Mouse (Mus musculus): ENCODE results near the gene Zfp94. TPM values are rescaled to one million over a fixed set of nuclear protein-coding genes. Genes with fewer than 3 reads are reported as not detected.
A peak's percentile ranks its signal among the peaks of the same experiment; 100 is the strongest.

Zfp94 gene
- polyA plus RNA-seq, 1 experiment from 2014 or later, result 6.1 TPM

- under 1% methylated on average over 18 of the region's 18 CpGs for WGBS (ENCODE audit: insufficient replicate concordance)
- no peaks in the 10 kb centered on the region for H3K27me3 ChIP-seq (ENCODE audit: control insufficient read depth, insufficient read depth, low read length)
- H3K4me1 ChIP-seq (ENCODE audit: control insufficient read depth, insufficient read depth, low read length), result peaks cover 6% of the 10 kb centered on the region; the same call in 1 of the 2 replicates
- H3K4me3 ChIP-seq (ENCODE audit: low read depth, low read length), result peak overlapping the region; percentile 80
- peak overlapping the region; percentile 93 for H3K4me2 ChIP-seq
- no peaks in the 10 kb centered on the region for H3K9me3 ChIP-seq (replicated peaks; ENCODE audit: control insufficient read depth, low read length)
- peak overlapping the region; percentile 63 for H3K9ac ChIP-seq (ENCODE audit: low read depth, low read length)
- peaks cover 16% of the 10 kb centered on the region for H3K36me3 ChIP-seq (ENCODE audit: control insufficient read depth, insufficient read depth, low read length)
- no peak; the same call in 1 of the 2 replicates for ATAC-seq (replicated peaks; ENCODE audit: insufficient number of reproducible peaks, low FRiP score, low TSS enrichment)
- no peak overlapping the region for H3K27ac ChIP-seq (ENCODE audit: low read depth, low read length)
Observed at GRCm38 (mm10) chr7:24299823-24300481, 16.5 kb downstream of the Zfp94 start.

GRCm38 (mm10) chr7:24298973-24299708, 17.3 kb downstream of the Zfp94 start:
- H3K36me3 ChIP-seq (ENCODE audit: control insufficient read depth, insufficient read depth, low read length), result peaks cover 17% of the 10 kb centered on the region
- peaks cover 6% of the 10 kb centered on the region; the same call in 1 of the 2 replicates for H3K4me1 ChIP-seq (ENCODE audit: control insufficient read depth, insufficient read depth, low read length)
- H3K4me3 ChIP-seq (ENCODE audit: low read depth, low read length), result peak overlapping the region; percentile 80

GRCm38 (mm10) chr7:24298635-24298972, 17.9 kb downstream of the Zfp94 start:
- Histone ChIP-seq H3K36me3 (ENCODE audit: control insufficient read depth, insufficient read depth, low read length) (peaks cover 17% of the 10 kb centered on the region), H3K27me3 (ENCODE audit: control insufficient read depth, insufficient read depth, low read length) (no peaks in the 10 kb centered on the region), H3K27ac (ENCODE audit: low read depth, low read length) (peak overlapping the region; percentile 81), H3K9ac (ENCODE audit: low read depth, low read length) (peak overlapping the region; percentile 84), H3K4me2 (peak overlapping the region; percentile 93), H3K4me3 (ENCODE audit: low read depth, low read length) (peak overlapping the region; percentile 80), H3K4me1 (ENCODE audit: control insufficient read depth, insufficient read depth, low read length) (peaks cover 6% of the 10 kb centered on the region; the same call in 1 of the 2 replicates), H3K9me3 (replicated peaks; ENCODE audit: control insufficient read depth, low read length) (no peaks in the 10 kb centered on the region)
- ATAC-seq (replicated peaks; ENCODE audit: insufficient number of reproducible peaks, low FRiP score, low TSS enrichment), result no peak
- 2% methylated on average over 12 of the region's 12 CpGs for WGBS (ENCODE audit: insufficient replicate concordance)

More at GRCm38 (mm10) chr7:24298973-24299708, 17.3 kb downstream of the Zfp94 start:
- Histone ChIP-seq H3K27me3 (ENCODE audit: control insufficient read depth, insufficient read depth, low read length) (no peaks in the 10 kb centered on the region), H3K27ac (ENCODE audit: low read depth, low read length) (peak overlapping the region; percentile 81), H3K9me3 (replicated peaks; ENCODE audit: control insufficient read depth, low read length) (no peaks in the 10 kb centered on the region), H3K4me2 (peak overlapping the region; percentile 93), H3K9ac (ENCODE audit: low read depth, low read length) (peak overlapping the region; percentile 84)
- under 1% methylated on average over 43 of the region's 47 CpGs for whole genome bisulfite sequencing (ENCODE audit: insufficient replicate concordance)
- peak; percentile 86 for ATAC-seq (replicated peaks; ENCODE audit: insufficient number of reproducible peaks, low FRiP score, low TSS enrichment)

- H3K4me3 ChIP-seq (ENCODE audit: low read depth, low read length), result no peak overlapping the region; the same call in 1 of the 2 replicates
- H3K4me1 ChIP-seq (ENCODE audit: control insufficient read depth, insufficient read depth, low read length), result peaks cover 6% of the 10 kb centered on the region; the same call in 1 of the 2 replicates
- ATAC-seq (replicated peaks; ENCODE audit: insufficient number of reproducible peaks, low FRiP score, low TSS enrichment), result no peak
- WGBS (ENCODE audit: insufficient replicate concordance), result 87% methylated on average over 15 of the region's 15 CpGs
- H3K27me3 ChIP-seq (ENCODE audit: control insufficient read depth, insufficient read depth, low read length), result no peaks in the 10 kb centered on the region
- peak overlapping the region; percentile 93; the same call in 1 of the 2 replicates for H3K4me2 ChIP-seq
- no peak overlapping the region for H3K9ac ChIP-seq (ENCODE audit: low read depth, low read length)
- H3K27ac ChIP-seq (ENCODE audit: low read depth, low read length), result no peak overlapping the region
- H3K36me3 ChIP-seq (ENCODE audit: control insufficient read depth, insufficient read depth, low read length), result peaks cover 25% of the 10 kb centered on the region
- no peaks in the 10 kb centered on the region for H3K9me3 ChIP-seq (replicated peaks; ENCODE audit: control insufficient read depth, low read length)
Observed at GRCm38 (mm10) chr7:24297361-24298095, 18.9 kb downstream of the Zfp94 start.

GRCm38 (mm10) chr7:24296386-24296785, 20.1 kb downstream of the Zfp94 start:
- Histone ChIP-seq H3K9ac (ENCODE audit: low read depth, low read length) (no peak overlapping the region), H3K4me2 (no peak overlapping the region), H3K27ac (ENCODE audit: low read depth, low read length) (no peak overlapping the region), H3K36me3 (ENCODE audit: control insufficient read depth, insufficient read depth, low read length) (peaks cover 37% of the 10 kb centered on the region), H3K9me3 (replicated peaks; ENCODE audit: control insufficient read depth, low read length) (no peaks in the 10 kb centered on the region), H3K4me1 (ENCODE audit: control insufficient read depth, insufficient read depth, low read length) (peaks cover 6% of the 10 kb centered on the region; the same call in 1 of the 2 replicates), H3K27me3 (ENCODE audit: control insufficient read depth, insufficient read depth, low read length) (no peaks in the 10 kb centered on the region), H3K4me3 (ENCODE audit: low read depth, low read length) (no peak overlapping the region)
- whole genome bisulfite sequencing (ENCODE audit: insufficient replicate concordance), result 86% methylated on average over 6 of the region's 7 CpGs
- no peak for ATAC-seq (replicated peaks; ENCODE audit: insufficient number of reproducible peaks, low FRiP score, low TSS enrichment)

- Histone ChIP-seq H3K4me1 (ENCODE audit: control insufficient read depth, insufficient read depth, low read length) (peaks cover 3% of the 10 kb centered on the region; the same call in 1 of the 2 replicates), H3K36me3 (ENCODE audit: control insufficient read depth, insufficient read depth, low read length) (peaks cover 47% of the 10 kb centered on the region), H3K27ac (ENCODE audit: low read depth, low read length) (no peak overlapping the region), H3K27me3 (ENCODE audit: control insufficient read depth, insufficient read depth, low read length) (no peaks in the 10 kb centered on the region), H3K4me3 (ENCODE audit: low read depth, low read length) (no peak overlapping the region), H3K9me3 (replicated peaks; ENCODE audit: control insufficient read depth, low read length) (no peaks in the 10 kb centered on the region), H3K9ac (ENCODE audit: low read depth, low read length) (no peak overlapping the region), H3K4me2 (no peak overlapping the region)
- WGBS (ENCODE audit: insufficient replicate concordance), result 93% methylated on average over 7 of the region's 7 CpGs
- ATAC-seq (replicated peaks; ENCODE audit: insufficient number of reproducible peaks, low FRiP score, low TSS enrichment), result no peak
Observed at GRCm38 (mm10) chr7:24295376-24295775, 21.1 kb downstream of the Zfp94 start.

- Histone ChIP-seq H3K4me3 (ENCODE audit: low read depth, low read length) (no peak overlapping the region), H3K4me1 (ENCODE audit: control insufficient read depth, insufficient read depth, low read length) (no peaks in the 10 kb centered on the region), H3K9ac (ENCODE audit: low read depth, low read length) (no peak overlapping the region), H3K9me3 (replicated peaks; ENCODE audit: control insufficient read depth, low read length) (no peaks in the 10 kb centered on the region), H3K4me2 (no peak overlapping the region), H3K27me3 (ENCODE audit: control insufficient read depth, insufficient read depth, low read length) (no peaks in the 10 kb centered on the region), H3K36me3 (ENCODE audit: control insufficient read depth, insufficient read depth, low read length) (peaks cover 53% of the 10 kb centered on the region), H3K27ac (ENCODE audit: low read depth, low read length) (no peak overlapping the region)
- WGBS (ENCODE audit: insufficient replicate concordance), result 89% methylated on average over 4 of the region's 4 CpGs
- no peak for ATAC-seq (replicated peaks; ENCODE audit: insufficient number of reproducible peaks, low FRiP score, low TSS enrichment)
Observed at GRCm38 (mm10) chr7:24294763-24295162, 21.7 kb downstream of the Zfp94 start.

- no peak for ATAC-seq (replicated peaks; ENCODE audit: insufficient number of reproducible peaks, low FRiP score, low TSS enrichment)
- no peaks in the 10 kb centered on the region for H3K4me1 ChIP-seq (ENCODE audit: control insufficient read depth, insufficient read depth, low read length)
- no peak overlapping the region for H3K9ac ChIP-seq (ENCODE audit: low read depth, low read length)
- no peak overlapping the region for H3K4me3 ChIP-seq (ENCODE audit: low read depth, low read length)
- H3K4me2 ChIP-seq, result no peak overlapping the region
- H3K9me3 ChIP-seq (replicated peaks; ENCODE audit: control insufficient read depth, low read length), result no peaks in the 10 kb centered on the region
- no peaks in the 10 kb centered on the region for H3K27me3 ChIP-seq (ENCODE audit: control insufficient read depth, insufficient read depth, low read length)
- peaks cover 54% of the 10 kb centered on the region for H3K36me3 ChIP-seq (ENCODE audit: control insufficient read depth, insufficient read depth, low read length)
- WGBS (ENCODE audit: insufficient replicate concordance), result 82% methylated on average over 12 of the region's 12 CpGs
- no peak overlapping the region for H3K27ac ChIP-seq (ENCODE audit: low read depth, low read length)
Observed at GRCm38 (mm10) chr7:24293061-24293851, 23.2 kb downstream of the Zfp94 start.
